Comparison of ENCODE assay signal across 8 mouse cellular contexts in the genomic region with DNA sequence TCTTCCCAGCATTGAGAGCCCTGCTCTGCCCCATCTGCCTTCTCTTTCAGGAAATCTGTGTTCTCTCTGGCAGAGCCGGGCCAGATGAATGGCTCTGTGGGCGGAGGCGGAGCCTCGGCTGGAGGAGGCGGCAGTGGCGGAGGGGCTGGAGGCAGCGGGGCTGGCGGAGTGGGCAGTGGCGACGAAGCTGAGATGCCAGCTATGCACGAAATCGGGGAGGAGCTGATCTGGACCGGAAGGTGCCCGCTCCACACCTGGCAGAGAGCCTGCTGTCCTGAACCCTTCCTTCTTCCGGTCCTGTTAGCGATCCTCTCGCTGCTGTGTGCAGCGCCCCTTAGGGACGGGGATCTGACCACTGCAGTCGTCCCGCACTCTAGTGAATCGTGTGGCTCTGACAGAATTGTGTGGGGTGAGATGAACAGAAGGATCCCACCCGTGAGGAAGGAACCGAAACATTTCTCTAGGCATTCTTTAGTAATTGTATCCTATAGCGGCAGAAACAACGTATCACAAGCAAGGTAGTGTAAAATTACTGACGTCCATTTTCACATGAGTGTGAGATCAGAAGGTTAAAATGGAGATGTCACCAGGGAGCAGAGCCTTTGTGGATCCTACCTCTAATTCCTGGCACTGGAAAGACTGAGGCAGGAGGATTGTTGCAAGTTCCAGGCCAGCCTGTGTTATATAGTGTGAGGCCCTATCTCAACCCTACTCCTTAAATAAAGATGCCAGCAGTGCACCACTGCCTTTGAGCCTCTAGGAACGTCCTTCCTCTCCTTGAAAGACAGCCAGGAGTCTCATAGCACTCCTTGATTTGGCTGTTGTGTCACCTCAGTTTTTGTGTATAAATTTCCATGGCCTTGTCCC. TPM values are rescaled to one million over a fixed set of nuclear protein-coding genes. Genes with fewer than 3 reads are reported as not detected.
DNase-seq lines count a peak whose midpoint lies in the region; ATAC-seq lines count a peak whose summit lies in the region.

No protein-coding gene starts in this region.

- 2% methylated on average over 19 of the region's 28 CpGs for WGBS in embryonic facial prominence, embryonic 14.5 days
- WGBS in limb, embryonic 13.5 days, result 3% methylated on average over 27 of the region's 28 CpGs
- WGBS in midbrain, embryonic 15.5 days, result 1% methylated on average over 28 of the region's 28 CpGs

- peak overlapping the region; percentile 50 for H3K4me3 ChIP-seq in embryonic facial prominence, embryonic 14.5 days (ENCODE audit: low read depth, low read length)
- peak overlapping the region; percentile 53 for H3K4me3 ChIP-seq in limb, embryonic 13.5 days
- peak overlapping the region; percentile 42 for H3K4me3 ChIP-seq in midbrain, embryonic 15.5 days

- DNase-seq in 3T3-L1 (ENCODE audit: low read depth, low spot score), result peak; percentile 94
- DNase-seq in adrenal gland, postnatal 36 days, result peak; percentile 94
- DNase-seq in embryonic facial prominence, embryonic 14.5 days (ENCODE audit: low spot score), result peak; percentile 95
- peak; percentile 79 for DNase-seq in heart, adult 8-10 months (ENCODE audit: low spot score)
- DNase-seq in kidney, adult 9 months, result peak; percentile 95
- DNase-seq in spleen, adult 18-20 months, result peak; percentile 49 to 66

- peak overlapping the region; percentile 83 for H3K27ac ChIP-seq in embryonic facial prominence, embryonic 14.5 days (replicated peaks; ENCODE audit: low read depth, low read length)
- peak overlapping the region; percentile 55 for H3K27ac ChIP-seq in limb, embryonic 13.5 days
- H3K27ac ChIP-seq in midbrain, embryonic 15.5 days, result peak overlapping the region; percentile 86

- H3K4me1 ChIP-seq in embryonic facial prominence, embryonic 14.5 days (ENCODE audit: control insufficient read depth, insufficient read depth, low read length), result peaks cover 4% of the 10 kb centered on the region; the same call in 1 of the 2 replicates
- H3K4me1 ChIP-seq in limb, embryonic 13.5 days, result peaks cover 10% of the 10 kb centered on the region
- peaks cover 14% of the 10 kb centered on the region for H3K4me1 ChIP-seq in midbrain, embryonic 15.5 days

- no peaks in the 10 kb centered on the region for H3K27me3 ChIP-seq in embryonic facial prominence, embryonic 14.5 days (replicated peaks; ENCODE audit: control insufficient read depth, insufficient read depth, low read length)
- no peaks in the 10 kb centered on the region for H3K27me3 ChIP-seq in limb, embryonic 13.5 days
- H3K27me3 ChIP-seq in midbrain, embryonic 15.5 days (replicated peaks), result no peaks in the 10 kb centered on the region

- H3K4me2 ChIP-seq in embryonic facial prominence, embryonic 14.5 days (ENCODE audit: low read depth, low read length), result peak overlapping the region; percentile 59
- H3K4me2 ChIP-seq in limb, embryonic 13.5 days (replicated peaks), result peak overlapping the region; percentile 65
- H3K4me2 ChIP-seq in midbrain, embryonic 15.5 days, result peak overlapping the region; percentile 54

- H3K36me3 ChIP-seq in embryonic facial prominence, embryonic 14.5 days (ENCODE audit: control insufficient read depth, insufficient read depth, low read length), result no peaks in the 10 kb centered on the region
- H3K36me3 ChIP-seq in limb, embryonic 13.5 days, result no peaks in the 10 kb centered on the region
- no peaks in the 10 kb centered on the region for H3K36me3 ChIP-seq in midbrain, embryonic 15.5 days (replicated peaks)

- H3K9me3 ChIP-seq in embryonic facial prominence, embryonic 14.5 days (ENCODE audit: control insufficient read depth, low read length), result no peaks in the 10 kb centered on the region
- H3K9me3 ChIP-seq in limb, embryonic 13.5 days, result no peaks in the 10 kb centered on the region
- H3K9me3 ChIP-seq in midbrain, embryonic 15.5 days, result no peaks in the 10 kb centered on the region

- peak overlapping the region; percentile 67 for H3K9ac ChIP-seq in embryonic facial prominence, embryonic 14.5 days (ENCODE audit: low read depth, low read length)
- peak overlapping the region; percentile 64 for H3K9ac ChIP-seq in limb, embryonic 13.5 days
- H3K9ac ChIP-seq in midbrain, embryonic 15.5 days, result peak overlapping the region; percentile 45

- peak; percentile 92 for ATAC-seq in embryonic facial prominence, embryonic 14.5 days (ENCODE audit: low read depth)
- ATAC-seq in limb, embryonic 13.5 days (ENCODE audit: low FRiP score, low read depth), result peak; percentile 91
- peak; percentile 96 for ATAC-seq in midbrain, embryonic 15.5 days (replicated peaks)

RNA-seq across cellular contexts. Expression of a gene that starts 48.7 kb away (rescaled TPM):
- under 1 TPM; 0.07 to 0.17 TPM for total RNA-seq in adrenal gland, postnatal 36 days (2021)
- 0.47 and 0.57 TPM in 2 replicates for polyA plus RNA-seq in embryonic facial prominence, embryonic 14.5 days (2014; fragmentation: Nextera tagmentation; extraction: Ambion mirVana)
- not detected for total RNA-seq in heart, adult 8-10 months (2022)
- polyA plus RNA-seq in limb, embryonic 13.5 days (2015; fragmentation: Nextera tagmentation; extraction: Ambion mirVana), result 0.10 and 0.20 TPM in 2 replicates
- polyA plus RNA-seq in midbrain, embryonic 15.5 days (2015; fragmentation: Nextera tagmentation; extraction: Ambion mirVana), result 0.37 and 0.41 TPM in 2 replicates

RNA-seq across cellular contexts. Expression of a gene that starts 57.3 kb away (rescaled TPM):
- 10 to 100 TPM; 19.1 to 40.5 TPM for total RNA-seq in adrenal gland, postnatal 36 days (2021)
- 34.6 and 40.8 TPM in 2 replicates for polyA plus RNA-seq in embryonic facial prominence, embryonic 14.5 days (2014; fragmentation: Nextera tagmentation; extraction: Ambion mirVana)
- total RNA-seq in heart, adult 8-10 months (2022), result 1 to 10 TPM; 1.0 to 2.2 (median 1.9) TPM
- 40.5 and 40.8 TPM in 2 replicates for polyA plus RNA-seq in limb, embryonic 13.5 days (2015; fragmentation: Nextera tagmentation; extraction: Ambion mirVana)
- polyA plus RNA-seq in midbrain, embryonic 15.5 days (2015; fragmentation: Nextera tagmentation; extraction: Ambion mirVana), result 28.9 and 31.0 TPM in 2 replicates

RNA-seq across cellular contexts. Expression of a gene that starts 57.4 kb away (rescaled TPM):
- 10 to 100 TPM; 76.4 to 78.4 TPM for total RNA-seq in adrenal gland, postnatal 36 days (2021)
- polyA plus RNA-seq in embryonic facial prominence, embryonic 14.5 days (2014; fragmentation: Nextera tagmentation; extraction: Ambion mirVana), result 80.3 and 80.7 TPM in 2 replicates
- total RNA-seq in heart, adult 8-10 months (2022), result 10 to 100 TPM; 15.5 to 28.4 (median 20.2) TPM
- 59.0 and 65.9 TPM in 2 replicates for polyA plus RNA-seq in limb, embryonic 13.5 days (2015; fragmentation: Nextera tagmentation; extraction: Ambion mirVana)
- 22.8 and 23.4 TPM in 2 replicates for polyA plus RNA-seq in midbrain, embryonic 15.5 days (2015; fragmentation: Nextera tagmentation; extraction: Ambion mirVana)

Comparison
In these comparisons a context has a peak if more than half of its experiments do, and no peak if none do; other contexts are left out.
1. Peak in every context shown above with its lines: DNase-seq, ATAC-seq, H3K4me3 ChIP-seq and H3K27ac ChIP-seq.